ENCODE assay signal across 8 mouse cellular contexts in genomic region chr1:63367697-63368376, GRCm38 (mm10).
A peak's percentile ranks its signal among the peaks of the same experiment; 100 is the strongest.
DNase-seq lines count a peak whose midpoint lies in the region; ATAC-seq and TF ChIP-seq lines count a peak whose summit lies in the region.

No protein-coding gene starts in this region.

- TF ChIP-seq CTCF in lung, embryonic 14.5 days (IDR thresholded peaks at IDR 0.05; ENCODE audit: low read depth), result no peak
- TF ChIP-seq CTCF in hindbrain, postnatal 0 days (IDR thresholded peaks at IDR 0.05; ENCODE audit: low read depth), result no peak

- no peak overlapping the region for H3K4me2 ChIP-seq in lung, embryonic 14.5 days
- H3K4me2 ChIP-seq in hindbrain, postnatal 0 days (ENCODE audit: low read depth, low read length), result no peak overlapping the region
- H3K4me2 ChIP-seq in midbrain, embryonic 13.5 days (replicated peaks), result peak overlapping the region; percentile 31; the same call in 1 of the 2 replicates

- peak; percentile 7 for DNase-seq in lung, embryonic 14.5 days
- no peak for DNase-seq in lung, adult 18-20 months
- DNase-seq in hindbrain, postnatal 0 days (ENCODE audit: low spot score), result peak; percentile 90
- no peak for DNase-seq in gastrocnemius, postnatal 14 days
- DNase-seq in urinary bladder, postnatal 14 days (ENCODE audit: low spot score), result no peak
- no peak for DNase-seq in gastrocnemius, postnatal 4 days (ENCODE audit: low spot score in 2 of 2)
- no peak for DNase-seq in cerebellum, postnatal 36 days

- no peaks in the 10 kb centered on the region for H3K27me3 ChIP-seq in lung, embryonic 14.5 days (ENCODE audit: insufficient read depth, low read length)
- no peaks in the 10 kb centered on the region for H3K27me3 ChIP-seq in hindbrain, postnatal 0 days (ENCODE audit: insufficient read depth, low read length)
- H3K27me3 ChIP-seq in midbrain, embryonic 13.5 days, result no peaks in the 10 kb centered on the region

- no peak overlapping the region for H3K9ac ChIP-seq in lung, embryonic 14.5 days
- H3K9ac ChIP-seq in hindbrain, postnatal 0 days (replicated peaks; ENCODE audit: low read length), result no peak overlapping the region
- no peak overlapping the region for H3K9ac ChIP-seq in midbrain, embryonic 13.5 days (replicated peaks)

- no peaks in the 10 kb centered on the region for H3K36me3 ChIP-seq in lung, embryonic 14.5 days (ENCODE audit: insufficient read depth)
- H3K36me3 ChIP-seq in hindbrain, postnatal 0 days (ENCODE audit: insufficient read depth, low read length), result no peaks in the 10 kb centered on the region
- H3K36me3 ChIP-seq in midbrain, embryonic 13.5 days, result no peaks in the 10 kb centered on the region

- H3K4me3 ChIP-seq in lung, embryonic 14.5 days (ENCODE audit: low read depth, low read length), result no peak overlapping the region
- H3K4me3 ChIP-seq in hindbrain, postnatal 0 days (ENCODE audit: low read length), result no peak overlapping the region
- H3K4me3 ChIP-seq in midbrain, embryonic 13.5 days (replicated peaks), result no peak overlapping the region

- H3K27ac ChIP-seq in lung, embryonic 14.5 days (ENCODE audit: low read depth), result no peak overlapping the region
- peak overlapping the region; percentile 66; the same call in 1 of the 2 replicates for H3K27ac ChIP-seq in hindbrain, postnatal 0 days
- H3K27ac ChIP-seq in midbrain, embryonic 13.5 days, result peak overlapping the region; percentile 76

- H3K4me1 ChIP-seq in lung, embryonic 14.5 days (ENCODE audit: insufficient read depth), result no peaks in the 10 kb centered on the region
- H3K4me1 ChIP-seq in hindbrain, postnatal 0 days (ENCODE audit: insufficient read depth, low read length), result no peaks in the 10 kb centered on the region
- peaks cover 14% of the 10 kb centered on the region for H3K4me1 ChIP-seq in midbrain, embryonic 13.5 days (replicated peaks)

- WGBS in lung, embryonic 14.5 days, result 29% methylated on average over 5 of the region's 5 CpGs
- 19% methylated on average over 5 of the region's 5 CpGs for WGBS in hindbrain, postnatal 0 days
- WGBS in midbrain, embryonic 13.5 days, result 19% methylated on average over 5 of the region's 5 CpGs

- intact Hi-C loops in gastrocnemius, postnatal 14 days (cut with DNase I; ENCODE audit: low total_unique reads), result no loop called here

- no peaks in the 10 kb centered on the region for H3K9me3 ChIP-seq in lung, embryonic 14.5 days (ENCODE audit: low read depth, low read length)
- no peaks in the 10 kb centered on the region for H3K9me3 ChIP-seq in hindbrain, postnatal 0 days (ENCODE audit: low read length)
- no peaks in the 10 kb centered on the region for H3K9me3 ChIP-seq in midbrain, embryonic 13.5 days

- no peak for ATAC-seq in lung, embryonic 14.5 days (ENCODE audit: insufficient read depth)
- ATAC-seq in hindbrain, postnatal 0 days, result peak; percentile 90
- ATAC-seq in midbrain, embryonic 13.5 days, result peak; percentile 95

Comparison
In these comparisons a context has a peak if more than half of its experiments do, and no peak if none do; other contexts are left out.
1. DNase-seq: peak in lung, embryonic 14.5 days (single experiment) and hindbrain, postnatal 0 days (single experiment); none in lung, adult 18-20 months (0 of 2), gastrocnemius, postnatal 14 days (single experiment), urinary bladder, postnatal 14 days (single experiment), gastrocnemius, postnatal 4 days (0 of 2) and cerebellum, postnatal 36 days (0 of 2).